Comparison of ENCODE assay signal across 16 mouse cellular contexts in the genomic region with DNA sequence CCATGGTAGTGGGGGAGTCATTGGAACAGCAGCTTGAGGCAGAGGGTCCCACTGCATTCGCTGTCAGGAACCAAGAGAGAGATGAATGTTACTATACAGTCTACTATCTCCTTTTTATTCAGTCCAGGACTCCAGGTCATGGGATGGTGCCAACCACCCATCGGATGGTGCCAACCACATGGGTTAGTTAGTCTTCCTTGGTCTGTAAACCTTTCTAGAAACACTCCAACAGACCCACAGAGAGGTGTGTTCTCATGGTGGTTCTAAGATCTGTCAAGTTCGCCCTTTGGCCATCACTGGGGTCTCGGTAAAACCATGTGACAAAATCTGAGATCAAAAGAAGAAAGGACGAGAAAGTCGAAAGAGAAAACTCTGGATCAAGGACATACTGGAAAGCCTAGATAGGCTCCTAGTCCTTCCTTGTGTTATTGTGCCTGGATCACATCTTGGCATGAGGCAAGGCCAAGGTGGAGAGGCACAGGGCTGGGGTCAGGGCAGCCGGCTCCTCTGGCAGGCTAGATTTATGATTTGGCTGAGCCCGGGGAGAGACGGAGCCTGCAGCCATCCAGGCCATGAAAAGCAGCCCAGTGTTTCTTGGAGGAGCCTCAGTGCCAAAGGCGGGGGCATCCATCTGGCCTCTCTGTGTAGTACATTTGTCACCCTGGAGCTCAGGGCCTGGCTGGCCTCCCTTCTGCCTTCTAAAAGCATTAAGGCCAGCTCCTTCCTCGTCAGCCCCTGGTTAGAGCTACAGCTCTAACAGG. TPM values are rescaled to one million over a fixed set of nuclear protein-coding genes. Genes with fewer than 3 reads are reported as not detected.
DNase-seq lines count a peak whose midpoint lies in the region; ATAC-seq lines count a peak whose summit lies in the region.
"Had no signal": no experiment of that assay in that cellular context is flagged by ENCODE, and none has a peak within 500 bp of the region (broad histone marks: within the 10 kb centered on the region; RNA-seq: fewer than 3 reads in every experiment).

No protein-coding gene starts in this region.

- no peak overlapping the region for H3K9ac ChIP-seq in intestine, embryonic 15.5 days

- 76% methylated on average over 11 of the region's 11 CpGs for WGBS in intestine, embryonic 15.5 days

- ATAC-seq in intestine, embryonic 15.5 days: no peak

- H3K27me3 ChIP-seq in intestine, embryonic 15.5 days (replicated peaks): no peaks in the 10 kb centered on the region

- DNase-seq in layer of hippocampus, postnatal 10 days (ENCODE audit: low spot score in 2 of 2): peak; percentile 31 to 53
- DNase-seq in layer of hippocampus, adult 9-11 months: no peak
- peak; percentile 63 for DNase-seq in adrenal gland, postnatal 10 days
- peak; percentile 94 for DNase-seq in cerebellum, adult 11-12 months
- DNase-seq in gastrocnemius, postnatal 10 days: peak; percentile 38
- DNase-seq in spleen, adult 12 weeks (ENCODE audit: low spot score): no peak
- DNase-seq: heart, adult 11 months; kidney, adult 8-10 months; right cerebral cortex, postnatal 14 days had no signal

- H3K4me3 ChIP-seq in intestine, embryonic 15.5 days (replicated peaks): no peak overlapping the region
- H3K4me3 ChIP-seq: erythroblast, embryonic 14.5 days; limb, embryonic 10.5 days; myocyte had no signal

- no peaks in the 10 kb centered on the region for H3K9me3 ChIP-seq in intestine, embryonic 15.5 days
- H3K9me3 ChIP-seq: limb, embryonic 10.5 days had no signal

- no peak overlapping the region for H3K4me2 ChIP-seq in intestine, embryonic 15.5 days (replicated peaks)

- no peak overlapping the region for H3K27ac ChIP-seq in intestine, embryonic 15.5 days
- H3K27ac ChIP-seq: limb, embryonic 10.5 days; macrophage had no signal

- H3K4me1 ChIP-seq in intestine, embryonic 15.5 days (replicated peaks): no peaks in the 10 kb centered on the region

- H3K36me3 ChIP-seq in intestine, embryonic 15.5 days: no peaks in the 10 kb centered on the region
- H3K36me3 ChIP-seq: limb, embryonic 10.5 days had no signal

RNA-seq across cellular contexts. Expression of a gene that starts 36.4 kb away (rescaled TPM):
- 10 to 100 TPM; 29.4 to 30.9 TPM for total RNA-seq in layer of hippocampus, postnatal 10 days (2021)
- total RNA-seq in adrenal gland, postnatal 10 days (2021): 1 to 10 TPM; 5.2 to 6.0 TPM
- 1 to 10 TPM; 1.9 to 4.1 TPM for total RNA-seq in gastrocnemius, postnatal 10 days (2021)
- 5.8 and 7.7 TPM in 2 replicates for polyA plus RNA-seq in intestine, embryonic 15.5 days (2015; fragmentation: Nextera tagmentation; extraction: Ambion mirVana)
- total RNA-seq: common myeloid progenitor, adult 5-6 weeks; hematopoietic stem cell, adult 5-6 weeks had no signal
- polyA plus RNA-seq: macrophage, myocyte had no signal

Comparison
In these comparisons a context has a peak if more than half of its experiments do, and no peak if none do; other contexts are left out.
1. DNase-seq: peak in layer of hippocampus, postnatal 10 days (2 of 2), adrenal gland, postnatal 10 days (single experiment), cerebellum, adult 11-12 months (single experiment) and gastrocnemius, postnatal 10 days (single experiment); none in layer of hippocampus, adult 9-11 months (single experiment) and spleen, adult 12 weeks (single experiment).
2. RNA of a gene that starts 36.4 kb away (total RNA-seq): 29.4 to 30.9 TPM in layer of hippocampus, postnatal 10 days; 5.2 to 6.0 TPM in adrenal gland, postnatal 10 days and 1.9 to 4.1 TPM in gastrocnemius, postnatal 10 days; every median in the first group is over 4 times any median in the second.